Mouse (Mus musculus) embryo, embryonic 10 days (tissue): ENCODE measurements around the gene Mitd1.

Source experiments
- DNase-seq: peaks from one replicate; pipeline ENCODE4 v3.0.0-alpha.2; 2015; ENCODE audit warnings: low spot score

The Mitd1 gene

GRCm38 (mm10) chr1:37867684-37868322, 22.4 kb downstream of the Mitd1 start:
- no peak for DNase-seq

- DNase-seq = peak; percentile 64
These were observed 23.2 kb downstream of the Mitd1 start for GRCm38 (mm10) chr1:37867056-37867455.

GRCm38 (mm10) chr1:37866286-37866685, 23.9 kb downstream of the Mitd1 start, which contains the start of gene Tsga10:
Tsga10 (minus strand) TSS chr1:37866429.
- DNase-seq = no peak

GRCm38 (mm10) chr1:37865401-37866215, 24.6 kb downstream of the Mitd1 start:
- no peak for DNase-seq

GRCm38 (mm10) chr1:37864511-37865400, 25.5 kb downstream of the Mitd1 start:
- peak; percentile 100 for DNase-seq

- no peak for DNase-seq
These were observed 39.5 kb downstream of the Mitd1 start for GRCm38 (mm10) chr1:37850696-37851095.

- DNase-seq = no peak
These were observed 43.3 kb downstream of the Mitd1 start for GRCm38 (mm10) chr1:37846878-37847277.

GRCm38 (mm10) chr1:37831681-37832080, 58.5 kb downstream of the Mitd1 start:
- DNase-seq = no peak
